Mouse (Mus musculus) liver, adult 2 months (tissue): Measurements from ENCODE around the gene Hmces. TPM values are rescaled to one million over a fixed set of nuclear protein-coding genes. Genes with fewer than 3 reads are reported as not detected.

ENCODE experiments used
- DNase-seq: peaks from one replicate; pipeline ENCODE4 v3.0.0-alpha.2; 2011; ENCODE audit warnings: low read depth, low spot score; ENCODE audit errors: extremely low read depth
- H3K27ac ChIP-seq: fragments of 200-500 bp; replicated peaks from 2 replicates; pipeline ENCODE4 v1.5.1; 2012; ENCODE audit warnings: low read depth, mild to moderate bottlenecking, control low read depth, inconsistent platforms, low read length; ENCODE audit not compliant: insufficient read depth
- H3K27me3 ChIP-seq: fragments of 200-500 bp; 2 replicates; pipeline ENCODE4 v1.6.1; 2012; ENCODE audit warnings: mild to moderate bottlenecking, moderate library complexity, low read length, inconsistent platforms; ENCODE audit not compliant: control insufficient read depth, insufficient read depth
- H3K36me3 ChIP-seq: fragments of 200-500 bp; 2 replicates; pipeline ENCODE4 v1.6.1; 2012; ENCODE audit warnings: low read length, inconsistent platforms; ENCODE audit not compliant: control insufficient read depth, insufficient read depth
- H3K4me1 ChIP-seq: fragments of 200-500 bp; 2 replicates; pipeline ENCODE4 v1.6.1; 2011; ENCODE audit warnings: low read length; ENCODE audit not compliant: control insufficient read depth, insufficient read depth
- H3K4me3 ChIP-seq: fragments of 200-500 bp; 2 replicates; pipeline ENCODE4 v1.5.1; 2011; ENCODE audit warnings: low read depth, mild to moderate bottlenecking, control low read depth, low read length, moderate library complexity; ENCODE audit not compliant: insufficient read depth
- H3K79me2 ChIP-seq: fragments of 200-500 bp; 2 replicates; pipeline ENCODE4 v1.6.1; 2012; ENCODE audit warnings: inconsistent platforms, mild to moderate bottlenecking, low read length, moderate library complexity; ENCODE audit not compliant: control insufficient read depth, insufficient read depth
- H3K9ac ChIP-seq: fragments of 200-500 bp; 2 replicates; pipeline ENCODE4 v1.6.1; 2012; ENCODE audit warnings: low read depth, mild to moderate bottlenecking, control low read depth, inconsistent platforms, low read length
- CTCF ChIP-seq: fragments of 200-500 bp; IDR thresholded peaks from 2 replicates; pipeline ENCODE4 v1.5.1; 2011; ENCODE audit warnings: low read depth, low read length, control low read depth
- POLR2A ChIP-seq: fragments of 200-500 bp; IDR thresholded peaks from 2 replicates; pipeline ENCODE4 v1.6.1; 2011; ENCODE audit warnings: low read length, control low read depth; ENCODE audit not compliant: insufficient read depth; ENCODE audit errors: extremely low read depth
- WGBS: fragments of 180-500 bp; shearing (Covaris S2); methylation state at CpG from one replicate; pipeline ENCODE4 v1.1.7; 2018; 5-methylcytosine and 5-hydroxymethylcytosine counted together
- polyA plus RNA-seq: library from polyadenylated mRNA; depleted of rRNA; stranded (reverse); fragments of >200 nt; gene quantifications from 2 replicates; pipeline ENCODE4 v1.2.3, GENCODE M21; 2012; rRNA removed
- total RNA-seq: library from RNA; depleted of rRNA; stranded (reverse); fragments of >200 nt; gene quantifications from 2 replicates; pipeline ENCODE4 v1.2.3, GENCODE M21; 2014; rRNA removed

Hmces gene
- 6.5 and 7.9 TPM in 2 replicates for total RNA-seq
- 6.3 and 9.6 TPM in 2 replicates for polyA plus RNA-seq

DNA sequence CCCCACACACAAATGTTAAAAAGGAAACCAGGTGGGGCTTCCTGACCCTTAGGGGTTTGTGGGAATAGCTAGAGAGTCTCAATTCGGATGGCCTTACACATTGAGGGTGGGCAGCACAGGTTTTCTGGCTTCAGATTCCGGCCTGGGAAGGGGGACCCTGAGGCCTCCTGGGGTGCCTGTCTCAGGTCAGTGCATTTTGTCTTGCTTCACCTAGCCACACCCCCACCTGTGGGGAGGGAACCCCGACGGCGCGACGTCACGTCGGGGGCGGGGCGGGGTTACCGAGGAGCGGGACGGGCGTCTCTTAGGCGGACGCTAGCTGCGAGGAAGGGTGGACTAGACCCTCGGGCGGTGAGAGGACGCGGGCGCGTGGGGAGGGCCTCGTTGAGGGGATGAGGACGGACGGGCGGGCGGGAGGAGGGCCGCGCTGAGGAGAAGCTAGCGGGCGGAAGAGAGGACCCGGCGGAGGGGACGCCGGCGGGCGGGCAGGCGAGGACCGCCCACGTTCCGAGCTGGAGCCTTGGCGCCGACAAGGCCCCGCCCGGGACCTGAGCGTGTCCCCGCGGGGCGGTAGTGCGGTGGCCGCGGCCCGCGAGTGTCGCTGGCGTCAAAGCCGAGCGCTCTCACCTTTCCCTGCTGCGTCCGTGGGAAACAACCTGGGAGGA, at the start of gene Hmces:
TSS of gene Hmces (plus strand) at position 275 of the 665 bp plus-strand sequence.
- peaks cover 7% of the 10 kb centered on the region for H3K4me1 ChIP-seq
- peak within 1 kb of the TSS; percentile 63 for H3K27ac ChIP-seq
- H3K27me3 ChIP-seq, result no peaks in the 10 kb centered on the region
- peak within 1 kb of the TSS; percentile 89 for H3K4me3 ChIP-seq
- 1% methylated on average over 61 of the region's 62 CpGs for WGBS
- H3K9ac ChIP-seq, result peak within 1 kb of the TSS; percentile 92
- DNase-seq, result peak; percentile 65
- TF ChIP-seq POLR2A (0 out of 2 replicates have a peak, but pooled peaks have one; percentile 36), CTCF (no peak)
- peaks cover 41% of the 10 kb centered on the region for H3K36me3 ChIP-seq
- no peaks in the 10 kb centered on the region for H3K79me2 ChIP-seq

DNA sequence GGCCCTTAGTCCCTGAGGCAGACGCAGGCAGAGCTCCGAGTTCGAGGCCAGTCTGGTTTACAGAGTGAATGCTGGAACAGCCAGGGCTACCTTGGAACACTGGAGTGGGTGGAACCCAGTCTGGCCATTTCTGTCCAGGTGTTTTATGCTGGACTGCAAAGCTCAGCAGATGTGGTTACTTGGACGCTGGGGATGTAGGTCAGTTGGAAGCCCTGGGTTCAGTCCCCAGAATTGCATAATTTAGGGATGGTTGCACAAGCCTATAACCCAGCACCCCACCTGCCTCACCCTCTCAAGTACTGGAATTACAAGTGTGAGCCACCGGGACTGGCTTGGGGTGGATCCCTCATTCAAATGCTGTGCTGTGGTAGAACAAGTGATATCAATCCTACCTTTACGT, 47.5 kb upstream of the Hmces start:
- H3K4me1 ChIP-seq, result peaks cover 8% of the 10 kb centered on the region
- H3K27ac ChIP-seq, result peak overlapping the region; percentile 8
- TF ChIP-seq CTCF, result no peak
- TF ChIP-seq POLR2A, result no peak
- WGBS, result 27% methylated on average over 6 of the region's 6 CpGs
- no peaks in the 10 kb centered on the region for H3K36me3 ChIP-seq
- DNase-seq, result peak; percentile 97
- no peak overlapping the region for H3K4me3 ChIP-seq
- no peaks in the 10 kb centered on the region for H3K79me2 ChIP-seq
- no peaks in the 10 kb centered on the region for H3K27me3 ChIP-seq
- no peak overlapping the region for H3K9ac ChIP-seq

DNA sequence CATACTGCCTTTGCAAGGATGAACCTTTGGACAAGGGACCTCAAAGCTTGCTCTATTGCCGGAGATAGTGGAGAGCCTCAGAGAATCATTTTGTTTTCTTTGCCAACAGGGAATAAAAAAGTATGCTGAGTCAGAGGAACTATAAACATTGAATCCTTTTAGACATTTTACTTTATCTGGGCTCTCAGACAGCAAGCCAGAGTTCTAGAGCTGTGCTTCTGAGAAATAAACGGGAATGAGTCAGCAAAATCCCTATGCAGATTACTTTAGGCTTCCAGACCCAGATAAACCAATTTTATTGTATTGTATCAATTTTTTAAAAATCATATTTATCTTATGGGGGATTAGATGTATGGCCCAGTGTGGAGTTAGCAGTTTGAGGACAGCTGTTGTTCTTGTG, 46.5 kb upstream of the Hmces start:
- Histone ChIP-seq H3K27ac (peak overlapping the region; percentile 78), H3K4me3 (no peak overlapping the region), H3K4me1 (peaks cover 8% of the 10 kb centered on the region), H3K36me3 (no peaks in the 10 kb centered on the region), H3K79me2 (no peaks in the 10 kb centered on the region), H3K9ac (no peak overlapping the region), H3K27me3 (no peaks in the 10 kb centered on the region)
- WGBS, result 11% methylated on average over 2 of the region's 2 CpGs
- TF ChIP-seq CTCF (no peak), POLR2A (no peak)
- DNase-seq, result peak; percentile 77

DNA sequence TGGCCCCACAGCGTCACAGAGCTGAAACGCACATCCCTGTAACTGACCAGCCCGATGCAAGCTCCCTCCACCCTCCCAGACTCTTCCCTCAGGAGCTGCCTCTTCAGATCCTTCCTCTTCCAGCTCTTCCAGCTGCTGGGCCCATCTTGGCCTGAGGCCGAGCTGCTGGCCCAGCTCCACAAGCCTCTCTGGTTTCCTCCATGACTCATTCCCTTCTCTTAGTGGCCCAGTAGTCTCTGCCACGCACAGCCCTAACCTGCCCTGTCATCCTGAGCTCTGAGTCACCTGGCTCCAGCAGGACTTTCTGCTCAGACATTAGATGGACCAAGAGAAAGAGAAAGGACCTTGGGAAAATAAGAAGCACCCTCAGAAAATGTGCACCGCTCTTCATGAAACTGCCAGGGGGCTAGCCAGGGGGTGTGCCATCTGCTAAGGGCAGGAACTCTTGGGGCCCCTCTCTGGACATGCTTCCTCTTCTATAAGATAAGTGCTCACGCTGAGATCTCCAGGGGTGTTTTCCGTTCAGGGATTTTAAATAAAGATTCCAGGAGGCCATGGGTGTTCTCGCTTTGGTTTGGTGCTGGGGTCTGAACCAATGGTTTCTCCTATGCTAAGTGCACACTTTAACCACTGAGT, 44.7 kb upstream of the Hmces start:
- Histone ChIP-seq H3K4me3 (no peak overlapping the region), H3K4me1 (peaks cover 14% of the 10 kb centered on the region), H3K9ac (no peak overlapping the region), H3K36me3 (no peaks in the 10 kb centered on the region), H3K27me3 (no peaks in the 10 kb centered on the region), H3K27ac (no peak overlapping the region), H3K79me2 (no peaks in the 10 kb centered on the region)
- TF ChIP-seq POLR2A (no peak), CTCF (no peak)
- WGBS, result 64% methylated on average over 9 of the region's 9 CpGs
- peak; percentile 41 for DNase-seq

DNA sequence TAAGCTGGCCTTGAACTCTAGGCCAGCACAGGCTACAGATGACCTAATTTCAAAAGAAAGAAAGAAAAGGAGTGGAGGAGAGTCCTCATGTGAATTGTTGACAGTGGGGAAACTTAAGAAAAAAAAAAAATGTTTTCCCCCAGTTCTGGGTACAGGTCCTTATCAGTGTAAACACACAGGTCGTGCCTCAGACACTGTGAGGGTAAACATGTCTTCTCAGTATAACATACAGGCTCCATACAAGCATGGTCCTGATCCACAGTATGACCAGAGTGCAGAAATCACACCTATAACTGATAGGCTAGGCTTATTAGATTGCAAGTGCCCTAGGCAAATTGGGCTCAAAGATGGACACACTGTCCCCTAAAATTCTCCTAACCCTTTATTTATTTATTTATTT, 43.3 kb upstream of the Hmces start:
- Histone ChIP-seq H3K4me3 (no peak overlapping the region), H3K27me3 (no peaks in the 10 kb centered on the region), H3K4me1 (peaks cover 18% of the 10 kb centered on the region), H3K36me3 (no peaks in the 10 kb centered on the region), H3K27ac (no peak overlapping the region), H3K79me2 (no peaks in the 10 kb centered on the region), H3K9ac (no peak overlapping the region)
- no peak for DNase-seq
- TF ChIP-seq CTCF, result no peak
- no peak for TF ChIP-seq POLR2A
- 25% methylated on average over 1 of the region's 1 CpGs for WGBS

DNA sequence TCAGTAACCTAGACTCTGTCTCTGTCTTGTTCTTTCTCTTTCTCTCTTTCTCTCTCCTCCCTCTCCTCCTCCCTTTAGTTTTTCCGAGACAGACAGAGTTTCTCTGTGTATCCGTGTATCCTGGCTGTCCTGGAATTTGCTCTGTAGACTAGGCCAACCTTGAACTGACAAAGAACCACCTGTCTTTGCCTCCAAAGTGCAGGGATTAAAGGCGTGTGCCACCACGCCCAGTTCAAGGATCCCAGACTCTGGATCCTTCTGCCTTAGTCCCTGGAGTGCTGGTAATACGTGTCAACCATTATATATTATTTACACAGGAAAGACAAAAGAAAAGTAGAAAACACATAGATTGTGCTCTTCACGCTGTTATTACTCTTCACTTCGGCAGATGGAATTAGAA, 42.5 kb upstream of the Hmces start:
- no peak overlapping the region for H3K4me3 ChIP-seq
- no peaks in the 10 kb centered on the region for H3K36me3 ChIP-seq
- H3K27me3 ChIP-seq, result no peaks in the 10 kb centered on the region
- no peak for DNase-seq
- WGBS, result 85% methylated on average over 7 of the region's 7 CpGs
- no peak for TF ChIP-seq POLR2A
- TF ChIP-seq CTCF, result no peak
- no peak overlapping the region for H3K9ac ChIP-seq
- no peak overlapping the region for H3K27ac ChIP-seq
- H3K4me1 ChIP-seq, result peaks cover 26% of the 10 kb centered on the region
- no peaks in the 10 kb centered on the region for H3K79me2 ChIP-seq
